In genomic region chr12:111686390-111686789, GRCm38 (mm10) we compare ENCODE assay signal across 8 mouse cellular contexts. TPM values are rescaled to one million over a fixed set of nuclear protein-coding genes. Genes with fewer than 3 reads are reported as not detected.
DNase-seq lines count a peak whose midpoint lies in the region; ATAC-seq and TF ChIP-seq lines count a peak whose summit lies in the region.

No protein-coding gene starts in this region.

- H3K4me2 ChIP-seq in heart, postnatal 0 days (ENCODE audit: low read depth, low read length), result no peak overlapping the region
- H3K4me2 ChIP-seq in heart, embryonic 12.5 days, result no peak overlapping the region
- no peak overlapping the region for H3K4me2 ChIP-seq in midbrain, embryonic 12.5 days (replicated peaks)

- 76% methylated on average over 4 of the region's 4 CpGs for WGBS in heart, postnatal 0 days
- 74% methylated on average over 4 of the region's 4 CpGs for WGBS in heart, embryonic 12.5 days
- WGBS in midbrain, embryonic 12.5 days, result 90% methylated on average over 4 of the region's 4 CpGs

- H3K9me3 ChIP-seq in heart, postnatal 0 days (replicated peaks; ENCODE audit: control insufficient read depth, low read length), result no peaks in the 10 kb centered on the region
- no peaks in the 10 kb centered on the region for H3K9me3 ChIP-seq in heart, embryonic 12.5 days (replicated peaks)
- no peaks in the 10 kb centered on the region for H3K9me3 ChIP-seq in midbrain, embryonic 12.5 days

- no peak for TF ChIP-seq CTCF in heart, postnatal 0 days (IDR thresholded peaks at IDR 0.05; ENCODE audit: low read depth)

- DNase-seq in adrenal gland, adult (ENCODE audit: inconsistent age in 2 of 2, low spot score in 1 of 2), result peak; percentile 70 to 72
- no peak for DNase-seq in adrenal gland, postnatal 10 days
- no peak for DNase-seq in heart, postnatal 0 days (ENCODE audit: low spot score)
- peak; percentile 49 for DNase-seq in Muller cell, postnatal 12 days (ENCODE audit: inconsistent ontology term)
- DNase-seq in frontal cortex, postnatal 14 days (ENCODE audit: low spot score in 2 of 2), result no peak
- DNase-seq in lung, adult 18-20 months, result no peak

- H3K9ac ChIP-seq in heart, postnatal 0 days (replicated peaks; ENCODE audit: low read depth, low read length), result 0 out of 2 replicates have a peak overlapping the region, but pooled peaks have one; percentile 9
- no peak overlapping the region for H3K9ac ChIP-seq in heart, embryonic 12.5 days
- H3K9ac ChIP-seq in midbrain, embryonic 12.5 days (replicated peaks), result no peak overlapping the region

- no peak for ATAC-seq in heart, postnatal 0 days (ENCODE audit: insufficient read depth, low read depth)
- no peak for ATAC-seq in heart, embryonic 12.5 days (ENCODE audit: insufficient number of reproducible peaks, low FRiP score)
- ATAC-seq in midbrain, embryonic 12.5 days (ENCODE audit: low FRiP score, low read depth), result no peak

- peaks cover 50% of the 10 kb centered on the region for H3K4me1 ChIP-seq in heart, postnatal 0 days (ENCODE audit: control insufficient read depth, insufficient read depth)
- H3K4me1 ChIP-seq in heart, embryonic 12.5 days (replicated peaks), result peaks cover 67% of the 10 kb centered on the region
- H3K4me1 ChIP-seq in midbrain, embryonic 12.5 days, result peaks cover 38% of the 10 kb centered on the region

- no peak overlapping the region for H3K4me3 ChIP-seq in heart, postnatal 0 days (ENCODE audit: low read depth, low read length)
- H3K4me3 ChIP-seq in heart, embryonic 12.5 days, result no peak overlapping the region
- no peak overlapping the region for H3K4me3 ChIP-seq in midbrain, embryonic 12.5 days

- no peaks in the 10 kb centered on the region for H3K36me3 ChIP-seq in heart, postnatal 0 days (replicated peaks; ENCODE audit: control insufficient read depth, insufficient read depth, low read length)
- H3K36me3 ChIP-seq in heart, embryonic 12.5 days, result peaks cover 7% of the 10 kb centered on the region
- H3K36me3 ChIP-seq in midbrain, embryonic 12.5 days, result peaks cover 28% of the 10 kb centered on the region

- peak overlapping the region; percentile 98 for H3K27ac ChIP-seq in heart, postnatal 0 days (ENCODE audit: low read depth)
- H3K27ac ChIP-seq in heart, embryonic 12.5 days (ENCODE audit: poor library complexity, severe bottlenecking), result no peak overlapping the region
- H3K27ac ChIP-seq in midbrain, embryonic 12.5 days (replicated peaks), result peak overlapping the region; percentile 87

- no peak for TF ChIP-seq EP300 in heart, postnatal 0 days (IDR thresholded peaks at IDR 0.05; ENCODE audit: low read depth)

- H3K27me3 ChIP-seq in heart, postnatal 0 days (ENCODE audit: control insufficient read depth, insufficient read depth, low read length), result no peaks in the 10 kb centered on the region
- no peaks in the 10 kb centered on the region for H3K27me3 ChIP-seq in heart, embryonic 12.5 days (replicated peaks)
- no peaks in the 10 kb centered on the region for H3K27me3 ChIP-seq in midbrain, embryonic 12.5 days

RNA-seq across cellular contexts. Expression of gene Trmt61a, which starts 8.5 kb away (rescaled TPM):
- total RNA-seq in adrenal gland, postnatal 10 days (2021), result 10 to 100 TPM in 1 of 2 experiments, 1 to 10 TPM in 1; 9.5 to 11.3 TPM
- 23.5 and 24.9 TPM in 2 replicates for total RNA-seq in heart, postnatal 0 days (2014; rRNA removed; ENCODE audit: low replicate concordance)
- polyA plus RNA-seq in heart, postnatal 0 days (2015; fragmentation: Nextera tagmentation; extraction: Ambion mirVana), result 4.1 and 6.1 TPM in 2 replicates
- 8.8 and 10.2 TPM in 2 replicates for polyA plus RNA-seq in heart, embryonic 12.5 days (2016; fragmentation: Nextera tagmentation; extraction: Ambion mirVana)
- polyA plus RNA-seq in midbrain, embryonic 12.5 days (2016; fragmentation: Nextera tagmentation; extraction: Ambion mirVana), result 11.8 and 13.2 TPM in 2 replicates

RNA-seq across cellular contexts. Expression of gene Ckb, which starts 14.3 kb away (rescaled TPM):
- total RNA-seq in adrenal gland, postnatal 10 days (2021), result 10 to 100 TPM; 46.2 to 53.1 TPM
- total RNA-seq in heart, postnatal 0 days (2014; rRNA removed; ENCODE audit: low replicate concordance), result 735 and 758 TPM in 2 replicates
- 334 and 359 TPM in 2 replicates for polyA plus RNA-seq in heart, postnatal 0 days (2015; fragmentation: Nextera tagmentation; extraction: Ambion mirVana)
- polyA plus RNA-seq in heart, embryonic 12.5 days (2016; fragmentation: Nextera tagmentation; extraction: Ambion mirVana), result 363 and 373 TPM in 2 replicates
- polyA plus RNA-seq in midbrain, embryonic 12.5 days (2016; fragmentation: Nextera tagmentation; extraction: Ambion mirVana), result 2,376 and 2,635 TPM in 2 replicates

RNA-seq across cellular contexts. Expression of gene Bag5, which starts 26.7 kb away (rescaled TPM):
- 10 to 100 TPM; 32.1 to 35.4 TPM for total RNA-seq in adrenal gland, postnatal 10 days (2021)
- total RNA-seq in heart, postnatal 0 days (2014; rRNA removed; ENCODE audit: low replicate concordance), result 13.3 and 16.3 TPM in 2 replicates
- polyA plus RNA-seq in heart, postnatal 0 days (2015; fragmentation: Nextera tagmentation; extraction: Ambion mirVana), result 32.4 and 34.7 TPM in 2 replicates
- polyA plus RNA-seq in heart, embryonic 12.5 days (2016; fragmentation: Nextera tagmentation; extraction: Ambion mirVana), result 40.2 and 41.3 TPM in 2 replicates
- 62.0 and 64.0 TPM in 2 replicates for polyA plus RNA-seq in midbrain, embryonic 12.5 days (2016; fragmentation: Nextera tagmentation; extraction: Ambion mirVana)

RNA-seq across cellular contexts. Expression of gene Apopt1, which starts 26.7 kb away (rescaled TPM):
- total RNA-seq in adrenal gland, postnatal 10 days (2021), result 10 to 100 TPM; 69.0 to 72.8 TPM
- 18.5 and 50.7 TPM in 2 replicates for total RNA-seq in heart, postnatal 0 days (2014; rRNA removed; ENCODE audit: low replicate concordance)
- 56.4 and 58.9 TPM in 2 replicates for polyA plus RNA-seq in heart, postnatal 0 days (2015; fragmentation: Nextera tagmentation; extraction: Ambion mirVana)
- 46.6 and 48.8 TPM in 2 replicates for polyA plus RNA-seq in heart, embryonic 12.5 days (2016; fragmentation: Nextera tagmentation; extraction: Ambion mirVana)
- polyA plus RNA-seq in midbrain, embryonic 12.5 days (2016; fragmentation: Nextera tagmentation; extraction: Ambion mirVana), result 52.3 and 57.8 TPM in 2 replicates

Comparison
In these comparisons a context has a peak if more than half of its experiments do, and no peak if none do; other contexts are left out.
1. DNase-seq: peak in adrenal gland, adult (2 of 2) and Muller cell, postnatal 12 days (single experiment); none in adrenal gland, postnatal 10 days (single experiment), heart, postnatal 0 days (single experiment), frontal cortex, postnatal 14 days (0 of 2) and lung, adult 18-20 months (0 of 2).